Mouse (Mus musculus) MEL-GATA-1-ER (cell line): ENCODE data around the gene Bpifb4.

ENCODE experiments used
- DNase-seq: peaks from one replicate; pipeline ENCODE4 v3.0.0-alpha.2; 2012; ENCODE audit warnings: low read depth; ENCODE audit errors: extremely low read depth

Gene Bpifb4

GRCm38 (mm10) chr2:153937843-153938242 is at the start of gene Bpifb4:
Bpifb4 (plus strand) TSS chr2:153938212.
- DNase-seq, result no peak

- no peak for DNase-seq
These were observed 38.9 kb upstream of the Bpifb4 start for GRCm38 (mm10) chr2:153899111-153899510.

- DNase-seq, result no peak
These were observed 37.9 kb upstream of the Bpifb4 start, which contains the start of gene Bpifb6 for GRCm38 (mm10) chr2:153900088-153900487. Bpifb6 (plus strand) TSS chr2:153900388.

GRCm38 (mm10) chr2:153902726-153903125 is 35.3 kb upstream of the Bpifb4 start:
- no peak for DNase-seq

DNA sequence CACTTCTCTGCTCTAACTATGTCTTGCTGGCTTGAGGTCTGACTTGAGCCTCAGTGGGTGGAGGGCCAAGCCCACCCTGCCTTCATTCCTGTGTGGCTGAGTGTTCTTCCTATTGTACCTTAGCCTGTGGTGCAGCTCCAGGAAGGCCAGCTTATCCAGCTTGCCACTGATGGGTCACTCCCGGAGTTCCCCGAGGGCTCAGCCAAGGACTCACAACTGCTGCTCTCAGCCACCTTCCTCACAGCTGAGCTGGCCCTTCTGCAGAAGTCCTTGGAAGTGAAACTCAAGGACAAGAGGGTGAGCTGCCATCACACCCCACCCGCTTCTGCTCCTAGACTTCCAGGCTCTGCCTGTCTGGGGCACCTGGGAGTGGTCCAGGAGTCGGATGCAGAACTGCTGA is 31.4 kb upstream of the Bpifb4 start:
- DNase-seq, result no peak

GRCm38 (mm10) chr2:153914151-153914550 is 23.9 kb upstream of the Bpifb4 start:
- DNase-seq, result no peak

GRCm38 (mm10) chr2:153917930-153918329 is 20.1 kb upstream of the Bpifb4 start, which contains the start of gene Bpifb3:
Bpifb3 (plus strand) TSS chr2:153918230.
- no peak for DNase-seq

GRCm38 (mm10) chr2:153921246-153921645 is 16.8 kb upstream of the Bpifb4 start:
- no peak for DNase-seq

DNA sequence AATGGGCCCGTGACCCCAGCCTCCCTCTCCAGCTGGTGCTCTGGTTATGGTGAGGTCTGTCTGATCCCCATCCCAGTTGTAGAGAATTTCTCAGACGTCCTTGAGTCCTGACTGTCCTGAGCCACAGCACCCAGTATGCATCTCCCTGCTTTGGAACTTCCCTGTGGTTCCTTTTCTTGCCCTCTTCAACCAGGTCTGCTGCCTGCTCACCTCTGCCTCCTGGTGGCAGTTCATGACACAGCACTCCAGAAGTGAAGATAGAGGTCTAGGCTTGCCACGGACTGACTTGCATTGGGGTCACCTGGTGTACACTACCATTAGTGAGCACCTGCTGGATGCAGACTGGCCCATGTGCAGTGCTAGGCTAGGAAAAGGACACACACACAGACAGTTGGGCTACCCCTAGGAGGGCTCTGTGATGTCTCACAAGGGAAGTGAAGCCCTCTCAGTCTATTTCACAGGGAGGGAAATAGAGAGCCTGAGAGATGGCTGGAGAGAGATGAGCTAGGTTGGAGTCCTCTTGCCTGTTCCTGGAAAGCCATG is 8.1 kb upstream of the Bpifb4 start:
- no peak for DNase-seq

DNA sequence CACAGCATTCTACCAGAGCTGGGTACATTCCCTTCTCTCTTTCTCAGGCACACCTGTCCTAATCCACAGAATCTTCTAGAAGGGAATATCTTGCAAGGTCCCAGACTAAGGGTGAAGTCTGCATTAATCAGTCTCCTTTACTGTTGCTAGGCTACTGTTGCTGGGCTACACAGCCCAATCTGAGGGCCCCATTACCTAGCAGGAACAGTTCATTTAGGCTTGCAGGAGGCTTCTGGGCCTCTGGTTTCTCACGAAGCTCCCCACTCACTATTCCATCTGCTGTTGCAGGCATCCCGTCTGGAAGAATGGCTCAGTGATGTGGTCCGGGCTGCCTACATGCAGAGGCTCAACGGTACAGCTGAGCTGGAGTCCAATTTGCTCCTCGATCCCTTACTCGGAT is 6.9 kb upstream of the Bpifb4 start:
- no peak for DNase-seq

GRCm38 (mm10) chr2:153933311-153933710 is 4.7 kb upstream of the Bpifb4 start:
- DNase-seq, result no peak

GRCm38 (mm10) chr2:153935348-153935747 is 2.7 kb upstream of the Bpifb4 start:
- no peak for DNase-seq

- DNase-seq, result no peak
These were observed 5.5 kb downstream of the Bpifb4 start for GRCm38 (mm10) chr2:153943537-153943936.

DNA sequence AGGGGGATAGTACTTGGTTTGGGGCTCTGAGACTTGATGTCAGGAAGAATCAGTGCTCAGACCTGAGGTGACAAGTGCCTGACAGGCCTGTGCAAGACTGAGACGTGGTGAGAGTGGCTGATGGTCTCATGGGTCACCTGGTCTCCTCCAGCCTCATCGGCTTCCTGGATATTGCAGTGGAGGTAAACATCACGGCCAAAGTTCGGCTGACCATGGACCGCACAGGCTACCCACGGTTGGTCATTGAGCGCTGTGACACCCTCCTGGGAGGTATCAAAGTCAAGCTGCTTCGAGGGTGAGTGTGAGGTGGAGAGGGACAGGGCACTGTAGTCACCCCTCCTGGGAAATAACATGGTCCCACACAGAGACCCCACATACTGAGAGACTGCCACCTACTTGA is 6.6 kb downstream of the Bpifb4 start:
- DNase-seq, result no peak

GRCm38 (mm10) chr2:153952897-153953296 is 14.9 kb downstream of the Bpifb4 start:
- DNase-seq, result peak; percentile 50

DNA sequence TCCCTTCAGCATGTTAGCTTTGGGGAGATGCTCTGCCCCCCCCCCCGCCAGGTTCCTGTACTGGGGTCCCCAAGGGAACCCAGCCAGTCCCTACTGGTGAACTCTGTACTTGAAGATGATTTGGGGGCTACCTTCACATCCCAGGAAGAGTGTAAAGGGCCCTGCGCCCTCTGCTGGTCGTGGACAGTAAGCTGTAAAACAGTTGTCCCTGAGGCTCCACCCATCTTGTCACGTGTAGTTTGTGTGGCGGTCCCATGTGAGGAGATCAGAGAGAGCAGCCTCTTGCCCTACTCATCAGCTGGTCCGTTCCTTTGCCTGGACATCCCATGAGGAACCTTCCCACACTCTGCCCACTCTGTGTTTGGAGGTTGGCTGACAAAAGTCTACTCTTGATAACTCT is 15.8 kb downstream of the Bpifb4 start:
- peak; percentile 29 for DNase-seq

DNA sequence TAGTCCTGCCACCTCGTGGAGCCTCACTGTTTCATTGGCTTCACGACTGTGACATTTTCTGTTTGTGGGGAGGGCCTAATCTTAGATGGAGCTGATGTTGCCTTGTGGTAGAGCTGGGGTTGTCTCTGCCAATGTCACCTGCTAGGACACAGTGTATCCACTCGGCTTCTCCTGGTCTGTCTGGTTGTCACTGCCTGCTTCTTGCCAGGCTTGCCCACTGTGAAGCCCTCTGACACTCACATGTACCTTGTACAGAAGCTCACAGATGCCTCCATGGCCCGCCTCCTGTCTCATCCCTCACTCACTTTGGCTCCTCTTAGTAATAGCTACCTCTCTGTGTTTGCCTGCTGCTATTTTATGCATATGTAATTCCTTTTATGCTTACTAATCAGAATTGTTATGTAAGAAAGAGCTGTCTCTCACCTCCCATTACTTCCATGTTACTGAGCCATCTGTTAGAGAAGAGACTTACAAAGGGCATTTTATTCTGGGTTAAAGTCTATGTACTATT is 24.9 kb downstream of the Bpifb4 start:
- no peak for DNase-seq

GRCm38 (mm10) chr2:153963334-153963733 is 25.3 kb downstream of the Bpifb4 start:
- no peak for DNase-seq

DNA sequence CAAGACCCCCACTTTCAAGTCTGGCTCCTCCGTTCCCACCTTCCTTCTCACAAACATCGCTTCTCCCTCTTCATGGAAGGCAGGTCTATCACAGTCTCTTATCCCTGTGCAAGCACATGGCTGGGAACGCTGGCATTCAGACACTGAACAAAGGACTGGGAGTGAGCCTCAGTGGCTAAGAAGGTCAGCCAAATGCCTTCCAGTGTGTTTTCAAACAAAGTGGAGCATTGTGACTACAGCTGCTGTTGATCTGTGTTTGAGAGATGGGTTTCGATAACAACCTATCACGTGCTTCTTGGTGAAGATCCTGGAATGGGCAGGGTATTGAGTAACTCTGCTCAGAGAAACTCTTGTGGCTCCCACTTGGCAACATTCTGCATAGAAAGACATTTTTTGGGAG is 32.2 kb downstream of the Bpifb4 start:
- DNase-seq, result no peak

DNA sequence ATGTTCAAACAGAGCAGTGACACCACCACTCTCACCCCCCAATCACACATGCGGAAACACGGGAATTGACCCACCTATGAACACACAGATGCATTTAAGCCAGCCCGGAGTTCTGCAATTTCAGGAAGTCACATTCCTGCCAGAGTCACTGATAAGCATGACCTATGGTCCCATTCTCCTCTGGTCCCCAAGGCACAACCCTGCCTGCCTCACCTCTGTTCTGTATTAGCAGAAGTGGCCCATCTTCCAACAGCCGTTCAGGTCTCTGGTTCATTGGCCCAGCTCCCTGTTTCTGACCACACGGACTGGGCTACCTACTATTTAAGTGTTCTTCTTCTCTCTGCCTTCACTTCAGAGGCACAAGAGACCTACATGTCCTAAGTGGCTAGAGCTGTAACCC is 36.6 kb downstream of the Bpifb4 start, which contains the start of gene Bpifa6:
TSS of gene Bpifa6 (plus strand) at position 364 of the 400 bp plus-strand sequence.
- DNase-seq, result no peak

GRCm38 (mm10) chr2:153995770-153996169 is 57.8 kb downstream of the Bpifb4 start:
- DNase-seq, result no peak

GRCm38 (mm10) chr2:154000501-154000900 is 62.5 kb downstream of the Bpifb4 start:
- DNase-seq, result no peak

DNA sequence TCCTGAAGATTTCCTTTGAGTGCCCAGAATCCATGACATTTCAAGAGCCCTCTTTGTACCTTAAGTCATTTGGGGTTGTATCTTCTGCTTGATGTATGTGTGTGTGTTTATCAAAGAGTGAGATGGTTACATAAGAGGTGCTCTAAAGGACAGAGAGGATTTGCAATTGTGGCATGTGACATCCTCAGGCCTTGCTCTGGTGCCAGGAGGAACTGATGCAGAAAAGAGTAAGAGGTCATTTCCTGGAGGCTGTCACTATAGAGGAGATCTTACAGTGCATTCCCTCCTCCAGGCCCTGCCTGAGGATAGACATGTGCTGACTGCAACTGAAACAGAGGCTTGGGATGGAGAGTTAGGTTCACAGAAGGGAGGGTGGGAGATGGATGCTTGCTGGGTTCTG is 63.0 kb downstream of the Bpifb4 start:
- DNase-seq, result no peak
